Mouse (Mus musculus) activated CD4-positive, CD25-positive, alpha-beta regulatory T cell (primary cell): ENCODE results near the gene Tmem163. TPM values are rescaled to one million over a fixed set of nuclear protein-coding genes. Genes with fewer than 3 reads are reported as not detected.

Experiments
- polyA plus RNA-seq, 2 experiments: library from polyadenylated mRNA; unstranded; fragments of 100-300 nt; shearing (Covaris generic); gene quantifications; one replicate each; pipeline ENCODE4 v1.2.1; 2017

Gene Tmem163
- 1 to 10 TPM; 1.5 to 3.3 TPM for polyA plus RNA-seq

GRCm38 (mm10) chr1:127679498-127680133 lies at the start of gene Tmem163:
Tmem163 (minus strand) TSS chr1:127679548.

GRCm38 (mm10) chr1:127729096-127729495 lies 49.7 kb upstream of the Tmem163 start, which contains the start of gene Acmsd:
Acmsd (plus strand) TSS chr1:127729413.

Other genes with a start within 250 kb of the Tmem163 start
- under 1 TPM in 1 of 2 experiments, not detected in 1; 0.06 TPM for gene Acmsd, start 49.9 kb upstream of the Tmem163 start, polyA plus RNA-seq
- gene Ccnt2, start 94.6 kb upstream of the Tmem163 start, polyA plus RNA-seq: 10 to 100 TPM; 74.7 to 82.2 TPM
- under 1 TPM in 1 of 2 experiments, not detected in 1; 0.21 TPM for gene Map3k19, start 175.5 kb upstream of the Tmem163 start, polyA plus RNA-seq
- gene Rab3gap1, start 189.2 kb upstream of the Tmem163 start, polyA plus RNA-seq: 10 to 100 TPM; 37.8 to 43.5 TPM